Comparison of ENCODE assay signal across 13 mouse cellular contexts in genomic region chr14:25441469-25441868, GRCm38 (mm10).
"Had no signal": no experiment of that assay in that cellular context is flagged by ENCODE, and none has a peak within 500 bp of the region (broad histone marks: within the 10 kb centered on the region; RNA-seq: fewer than 3 reads in every experiment).

No protein-coding gene starts in this region.

- DNase-seq: kidney, adult 8-10 months; lung, adult 2 months; lung, postnatal 36 days; midbrain, embryonic 14.5 days; right cerebral cortex, adult 18-20 months; right cerebral cortex, postnatal 25 days had no signal

- H3K36me3 ChIP-seq: limb, embryonic 10.5 days; liver, embryonic 15.5 days; neural tube, embryonic 15.5 days had no signal

- H3K4me2 ChIP-seq: liver, embryonic 11.5 days; liver, embryonic 15.5 days; neural tube, embryonic 15.5 days had no signal

- H3K27ac ChIP-seq: left cerebral cortex, adult 2 months; limb, embryonic 10.5 days; liver, embryonic 15.5 days; neural tube, embryonic 15.5 days had no signal

- H3K9ac ChIP-seq: liver, embryonic 15.5 days; neural tube, embryonic 15.5 days had no signal

- H3K4me3 ChIP-seq: left cerebral cortex, adult 2 months; limb, embryonic 10.5 days; liver, embryonic 15.5 days; myocyte; neural tube, embryonic 15.5 days had no signal

- ATAC-seq: lung, postnatal 0 days had no signal

- H3K27me3 ChIP-seq: liver, embryonic 15.5 days; neural tube, embryonic 15.5 days had no signal

- H3K9me3 ChIP-seq: limb, embryonic 10.5 days; liver, embryonic 15.5 days; neural tube, embryonic 15.5 days had no signal
